Mouse (Mus musculus): ENCODE measurements around the gene Mex3b. TPM values are rescaled to one million over a fixed set of nuclear protein-coding genes. Genes with fewer than 3 reads are reported as not detected.

Gene Mex3b
- polyA plus RNA-seq, 1 experiment from 2014 or later: 11.8 TPM

- Histone ChIP-seq H3K27me3 (replicated peaks; ENCODE audit: control insufficient read depth, insufficient read depth, low read length) (no peaks in the 10 kb centered on the region), H3K4me3 (ENCODE audit: low read depth, low read length) (no peak overlapping the region), H3K27ac (ENCODE audit: low read depth) (no peak overlapping the region), H3K9me3 (ENCODE audit: control insufficient read depth, low read length) (no peaks in the 10 kb centered on the region), H3K36me3 (ENCODE audit: control insufficient read depth, insufficient read depth, low read length) (no peaks in the 10 kb centered on the region), H3K4me1 (replicated peaks; ENCODE audit: control insufficient read depth, insufficient read depth, low read length) (peaks cover 4% of the 10 kb centered on the region; the same call in 1 of the 2 replicates), H3K9ac (ENCODE audit: low read length) (no peak overlapping the region), H3K4me2 (ENCODE audit: low read length) (no peak overlapping the region)
- DNase-seq (ENCODE audit: low spot score) (no peak), ATAC-seq (replicated peaks; ENCODE audit: low FRiP score, low TSS enrichment, low read depth) (no peak)
- WGBS: 23% methylated on average over 2 of the region's 2 CpGs
Observed at GRCm38 (mm10) chr7:82895606-82896005, 28.5 kb downstream of the Mex3b start.

GRCm38 (mm10) chr7:82896750-82897149 is 29.6 kb downstream of the Mex3b start:
- no peak for DNase-seq (ENCODE audit: low spot score)
- Histone ChIP-seq H3K27ac (ENCODE audit: low read depth) (no peak overlapping the region), H3K27me3 (replicated peaks; ENCODE audit: control insufficient read depth, insufficient read depth, low read length) (no peaks in the 10 kb centered on the region), H3K4me2 (ENCODE audit: low read length) (no peak overlapping the region), H3K36me3 (ENCODE audit: control insufficient read depth, insufficient read depth, low read length) (no peaks in the 10 kb centered on the region), H3K9ac (ENCODE audit: low read length) (no peak overlapping the region), H3K9me3 (ENCODE audit: control insufficient read depth, low read length) (no peaks in the 10 kb centered on the region), H3K4me1 (replicated peaks; ENCODE audit: control insufficient read depth, insufficient read depth, low read length) (peaks cover 4% of the 10 kb centered on the region; the same call in 1 of the 2 replicates), H3K4me3 (ENCODE audit: low read depth, low read length) (no peak overlapping the region)
- WGBS: 66% methylated on average over 3 of the region's 3 CpGs
- no peak for ATAC-seq (replicated peaks; ENCODE audit: low FRiP score, low TSS enrichment, low read depth)

- DNase-seq (ENCODE audit: low spot score) (no peak), ATAC-seq (replicated peaks; ENCODE audit: low FRiP score, low TSS enrichment, low read depth) (no peak)
- peaks cover 4% of the 10 kb centered on the region; the same call in 1 of the 2 replicates for H3K4me1 ChIP-seq (replicated peaks; ENCODE audit: control insufficient read depth, insufficient read depth, low read length)
- 49% methylated on average over 8 of the region's 8 CpGs for WGBS
- H3K27me3 ChIP-seq (replicated peaks; ENCODE audit: control insufficient read depth, insufficient read depth, low read length): no peaks in the 10 kb centered on the region
- H3K27ac ChIP-seq (ENCODE audit: low read depth): no peak overlapping the region
- H3K9me3 ChIP-seq (ENCODE audit: control insufficient read depth, low read length): no peaks in the 10 kb centered on the region
- H3K4me2 ChIP-seq (ENCODE audit: low read length): no peak overlapping the region
- no peak overlapping the region for H3K4me3 ChIP-seq (ENCODE audit: low read depth, low read length)
- H3K36me3 ChIP-seq (ENCODE audit: control insufficient read depth, insufficient read depth, low read length): no peaks in the 10 kb centered on the region
- H3K9ac ChIP-seq (ENCODE audit: low read length): no peak overlapping the region
Observed at GRCm38 (mm10) chr7:82899459-82900297, 32.5 kb downstream of the Mex3b start.

- ATAC-seq (replicated peaks; ENCODE audit: low FRiP score, low TSS enrichment, low read depth): no peak
Observed at GRCm38 (mm10) chr7:82903006-82903405, 35.9 kb downstream of the Mex3b start.

GRCm38 (mm10) chr7:82905527-82905926 is 38.4 kb downstream of the Mex3b start:
- Histone ChIP-seq H3K4me2 (ENCODE audit: low read length) (no peak overlapping the region), H3K27ac (ENCODE audit: low read depth) (no peak overlapping the region), H3K36me3 (ENCODE audit: control insufficient read depth, insufficient read depth, low read length) (no peaks in the 10 kb centered on the region), H3K4me1 (replicated peaks; ENCODE audit: control insufficient read depth, insufficient read depth, low read length) (no peaks in the 10 kb centered on the region), H3K9ac (ENCODE audit: low read length) (no peak overlapping the region), H3K4me3 (ENCODE audit: low read depth, low read length) (no peak overlapping the region), H3K9me3 (ENCODE audit: control insufficient read depth, low read length) (no peaks in the 10 kb centered on the region), H3K27me3 (replicated peaks; ENCODE audit: control insufficient read depth, insufficient read depth, low read length) (no peaks in the 10 kb centered on the region)
- no peak for DNase-seq (ENCODE audit: low spot score)
- ATAC-seq (replicated peaks; ENCODE audit: low FRiP score, low TSS enrichment, low read depth): no peak
- 59% methylated on average over 3 of the region's 3 CpGs for WGBS

More at GRCm38 (mm10) chr7:82903006-82903405, 35.9 kb downstream of the Mex3b start:
- Histone ChIP-seq H3K27me3 (replicated peaks; ENCODE audit: control insufficient read depth, insufficient read depth, low read length) (no peaks in the 10 kb centered on the region), H3K36me3 (ENCODE audit: control insufficient read depth, insufficient read depth, low read length) (no peaks in the 10 kb centered on the region), H3K4me2 (ENCODE audit: low read length) (no peak overlapping the region), H3K4me3 (ENCODE audit: low read depth, low read length) (no peak overlapping the region), H3K9ac (ENCODE audit: low read length) (no peak overlapping the region), H3K9me3 (ENCODE audit: control insufficient read depth, low read length) (no peaks in the 10 kb centered on the region), H3K4me1 (replicated peaks; ENCODE audit: control insufficient read depth, insufficient read depth, low read length) (no peaks in the 10 kb centered on the region), H3K27ac (ENCODE audit: low read depth) (no peak overlapping the region)
- no peak for DNase-seq (ENCODE audit: low spot score)
- WGBS: 72% methylated on average over 3 of the region's 3 CpGs

GRCm38 (mm10) chr7:82907081-82907480 is 39.9 kb downstream of the Mex3b start:
- no peak for DNase-seq (ENCODE audit: low spot score)
- H3K36me3 ChIP-seq (ENCODE audit: control insufficient read depth, insufficient read depth, low read length): no peaks in the 10 kb centered on the region
- 65% methylated on average over 1 of the region's 1 CpGs for WGBS

GRCm38 (mm10) chr7:82910536-82911384 is 43.6 kb downstream of the Mex3b start:
- DNase-seq (ENCODE audit: low spot score) (no peak), ATAC-seq (replicated peaks; ENCODE audit: low FRiP score, low TSS enrichment, low read depth) (no peak)
- Histone ChIP-seq H3K27me3 (replicated peaks; ENCODE audit: control insufficient read depth, insufficient read depth, low read length) (no peaks in the 10 kb centered on the region), H3K9ac (ENCODE audit: low read length) (no peak overlapping the region), H3K4me1 (replicated peaks; ENCODE audit: control insufficient read depth, insufficient read depth, low read length) (no peaks in the 10 kb centered on the region), H3K4me2 (ENCODE audit: low read length) (no peak overlapping the region), H3K4me3 (ENCODE audit: low read depth, low read length) (no peak overlapping the region), H3K27ac (ENCODE audit: low read depth) (no peak overlapping the region), H3K36me3 (ENCODE audit: control insufficient read depth, insufficient read depth, low read length) (no peaks in the 10 kb centered on the region), H3K9me3 (ENCODE audit: control insufficient read depth, low read length) (no peaks in the 10 kb centered on the region)
- 76% methylated on average over 10 of the region's 10 CpGs for WGBS

More at GRCm38 (mm10) chr7:82907081-82907480, 39.9 kb downstream of the Mex3b start:
- Histone ChIP-seq H3K9me3 (ENCODE audit: control insufficient read depth, low read length) (no peaks in the 10 kb centered on the region), H3K27ac (ENCODE audit: low read depth) (no peak overlapping the region), H3K9ac (ENCODE audit: low read length) (no peak overlapping the region), H3K4me1 (replicated peaks; ENCODE audit: control insufficient read depth, insufficient read depth, low read length) (no peaks in the 10 kb centered on the region), H3K27me3 (replicated peaks; ENCODE audit: control insufficient read depth, insufficient read depth, low read length) (no peaks in the 10 kb centered on the region), H3K4me3 (ENCODE audit: low read depth, low read length) (no peak overlapping the region), H3K4me2 (ENCODE audit: low read length) (no peak overlapping the region)
- no peak for ATAC-seq (replicated peaks; ENCODE audit: low FRiP score, low TSS enrichment, low read depth)

- Histone ChIP-seq H3K9me3 (ENCODE audit: control insufficient read depth, low read length) (no peaks in the 10 kb centered on the region), H3K27ac (ENCODE audit: low read depth) (no peak overlapping the region), H3K4me2 (ENCODE audit: low read length) (no peak overlapping the region), H3K9ac (ENCODE audit: low read length) (no peak overlapping the region), H3K27me3 (replicated peaks; ENCODE audit: control insufficient read depth, insufficient read depth, low read length) (no peaks in the 10 kb centered on the region), H3K4me3 (ENCODE audit: low read depth, low read length) (no peak overlapping the region), H3K4me1 (replicated peaks; ENCODE audit: control insufficient read depth, insufficient read depth, low read length) (no peaks in the 10 kb centered on the region), H3K36me3 (ENCODE audit: control insufficient read depth, insufficient read depth, low read length) (no peaks in the 10 kb centered on the region)
- WGBS: 86% methylated on average over 10 of the region's 10 CpGs
- ATAC-seq (replicated peaks; ENCODE audit: low FRiP score, low TSS enrichment, low read depth): no peak
- no peak for DNase-seq (ENCODE audit: low spot score)
Observed at GRCm38 (mm10) chr7:82911501-82911900, 44.4 kb downstream of the Mex3b start.
